Mouse (Mus musculus): Measurements from ENCODE around the gene Gm12216. TPM values are rescaled to one million over a fixed set of nuclear protein-coding genes. Genes with fewer than 3 reads are reported as not detected.
A peak's percentile ranks its signal among the peaks of the same experiment; 100 is the strongest.

The Gm12216 gene
- total and polyA plus RNA-seq, 3 experiments: 2.6 to 4.4 (median 2.6) TPM

DNA sequence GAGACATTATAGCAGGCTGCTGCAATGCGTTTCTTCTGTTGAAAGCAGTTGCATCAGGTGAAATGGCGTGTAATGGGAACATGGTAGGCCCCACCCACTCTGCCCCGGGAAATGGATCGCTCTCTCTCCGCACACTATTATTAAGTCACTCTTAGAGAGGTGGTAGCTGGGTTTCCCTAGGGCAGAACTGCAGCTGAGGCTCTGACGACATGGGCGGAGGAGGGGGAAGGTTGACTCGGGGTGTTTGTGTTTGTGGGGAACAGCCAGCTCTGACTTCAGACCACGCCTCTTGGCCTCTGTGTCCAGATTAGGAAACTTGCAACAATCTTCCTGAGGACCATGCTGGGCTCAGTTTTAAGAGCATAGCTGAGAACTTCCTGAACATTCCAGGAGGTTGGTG, 53.3 kb downstream of the Gm12216 start:
- H3K27ac ChIP-seq: peak overlapping the region; percentile 71
- no peaks in the 10 kb centered on the region for H3K79me2 ChIP-seq (replicated peaks; ENCODE audit: control insufficient read depth, insufficient read depth, low read length)
- H3K4me1 ChIP-seq (ENCODE audit: control insufficient read depth, insufficient read depth, low read length): peaks cover 10% of the 10 kb centered on the region
- H3K9ac ChIP-seq (ENCODE audit: low read depth, low read length): no peak overlapping the region
- TF ChIP-seq EP300 (IDR thresholded peaks at IDR 0.05; ENCODE audit: insufficient read depth, low read depth, low read length) (peak; percentile 59; the same call in 1 of the 2 replicates), POLR2A (IDR thresholded peaks at IDR 0.05; ENCODE audit: insufficient read depth, low read depth, low read length) (no peak)
- WGBS: 42% methylated on average over 9 of the region's 9 CpGs
- no peaks in the 10 kb centered on the region for H3K36me3 ChIP-seq (ENCODE audit: control insufficient read depth, insufficient read depth, low read length)
- no peaks in the 10 kb centered on the region for H3K27me3 ChIP-seq (ENCODE audit: control insufficient read depth, insufficient read depth, low read length)
- peak; percentile 80 to 87 for DNase-seq
- intact Hi-C loops (cut with DNase I): no loop called here
- H3K4me3 ChIP-seq: no peak overlapping the region

DNA sequence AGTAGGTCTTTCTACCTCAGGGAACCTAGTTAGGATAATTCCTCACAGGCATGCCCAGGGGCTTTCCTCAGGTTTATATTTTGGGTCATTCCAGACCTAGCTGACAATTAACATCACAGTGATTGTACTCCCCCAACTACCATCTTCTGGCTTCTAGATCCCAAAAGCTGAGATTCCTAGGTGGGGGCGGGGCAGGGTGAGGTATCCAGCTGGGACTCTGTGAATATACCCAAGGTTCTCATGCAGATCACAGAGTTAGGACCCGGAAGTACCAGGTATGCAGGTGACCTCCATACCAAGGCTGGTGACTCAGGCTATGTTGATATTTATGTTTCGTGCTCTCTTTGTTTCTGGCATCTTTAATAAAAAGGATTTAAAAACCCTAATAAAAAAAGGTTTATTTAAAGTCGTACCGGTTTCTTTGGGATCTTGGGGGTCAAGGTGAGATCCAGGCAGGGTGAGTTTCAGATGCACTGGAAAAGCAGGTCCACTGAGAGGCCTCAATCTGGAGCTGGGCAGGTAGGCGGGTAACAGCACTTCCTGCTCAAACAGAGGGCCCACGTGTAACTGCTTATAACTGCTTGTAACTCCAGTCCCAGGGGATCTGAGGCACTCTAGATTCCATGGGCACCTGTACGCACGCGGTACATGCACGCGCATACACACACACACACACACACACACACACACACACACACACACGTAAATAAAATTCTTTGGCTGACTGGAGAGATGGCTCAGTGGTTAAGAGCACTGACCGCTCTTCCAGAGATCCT, 54.3 kb downstream of the Gm12216 start:
- no peaks in the 10 kb centered on the region for H3K79me2 ChIP-seq (replicated peaks; ENCODE audit: control insufficient read depth, insufficient read depth, low read length)
- H3K27ac ChIP-seq: no peak overlapping the region
- peaks cover 11% of the 10 kb centered on the region for H3K4me1 ChIP-seq (ENCODE audit: control insufficient read depth, insufficient read depth, low read length)
- 88% methylated on average over 14 of the region's 14 CpGs for WGBS
- DNase-seq: no peak
- intact Hi-C loops (cut with DNase I): no loop called here
- no peaks in the 10 kb centered on the region for H3K36me3 ChIP-seq (ENCODE audit: control insufficient read depth, insufficient read depth, low read length)
- H3K9ac ChIP-seq (ENCODE audit: low read depth, low read length): no peak overlapping the region
- H3K4me3 ChIP-seq: no peak overlapping the region
- no peak for TF ChIP-seq POLR2A (IDR thresholded peaks at IDR 0.05; ENCODE audit: insufficient read depth, low read depth, low read length)
- TF ChIP-seq EP300 (IDR thresholded peaks at IDR 0.05; ENCODE audit: insufficient read depth, low read depth, low read length): no peak
- no peak for TF ChIP-seq CTCF (IDR thresholded peaks at IDR 0.05)
- H3K27me3 ChIP-seq (ENCODE audit: control insufficient read depth, insufficient read depth, low read length): no peaks in the 10 kb centered on the region

DNA sequence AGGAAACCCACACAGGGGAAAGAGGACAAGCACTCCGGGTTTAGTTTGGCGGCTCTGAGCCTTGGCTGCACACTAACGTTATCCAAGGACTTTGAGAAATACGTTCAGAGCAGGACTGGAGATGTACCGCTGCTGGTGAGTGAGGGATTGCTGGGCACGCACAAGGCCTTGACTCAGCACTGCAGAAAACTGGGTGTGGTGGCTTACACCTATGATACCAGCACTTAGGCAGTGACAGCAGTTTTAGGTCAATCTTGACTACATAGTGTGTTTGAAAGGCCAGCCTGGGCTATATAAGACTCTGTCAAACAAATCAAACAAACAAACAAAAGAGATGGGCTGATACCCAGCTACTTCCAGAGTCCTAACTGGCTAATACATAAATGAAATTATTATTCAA, 55.6 kb downstream of the Gm12216 start:
- intact Hi-C loops (cut with DNase I): no loop called here

DNA sequence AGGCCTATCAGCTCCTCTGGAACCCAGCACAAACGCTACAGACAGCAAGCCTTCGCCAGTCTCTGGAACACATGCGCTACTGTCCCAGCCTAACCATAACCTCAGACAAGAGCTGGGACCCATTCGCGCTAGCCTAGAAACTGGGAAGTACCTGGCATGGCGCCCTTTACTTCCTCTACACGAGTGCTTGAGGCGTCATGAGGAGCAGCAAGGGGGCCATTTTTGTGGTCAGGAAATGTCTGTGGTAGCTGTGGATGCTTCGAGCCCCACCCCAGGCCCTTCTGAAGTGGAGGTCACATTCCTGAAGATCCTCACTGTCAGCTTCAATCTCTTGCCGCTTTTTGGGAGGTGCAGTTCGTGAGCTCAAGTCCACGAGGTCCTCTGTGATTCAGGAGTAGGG, 56.0 kb downstream of the Gm12216 start:
- intact Hi-C loops (cut with DNase I): no loop called here
- no peaks in the 10 kb centered on the region for H3K27me3 ChIP-seq (ENCODE audit: control insufficient read depth, insufficient read depth, low read length)
- WGBS: 57% methylated on average over 12 of the region's 12 CpGs
- no peaks in the 10 kb centered on the region for H3K79me2 ChIP-seq (replicated peaks; ENCODE audit: control insufficient read depth, insufficient read depth, low read length)
- TF ChIP-seq CTCF (IDR thresholded peaks at IDR 0.05): no peak
- TF ChIP-seq POLR2A (IDR thresholded peaks at IDR 0.05; ENCODE audit: insufficient read depth, low read depth, low read length): no peak
- no peak for TF ChIP-seq EP300 (IDR thresholded peaks at IDR 0.05; ENCODE audit: insufficient read depth, low read depth, low read length)
- H3K4me3 ChIP-seq: no peak overlapping the region
- H3K9ac ChIP-seq (ENCODE audit: low read depth, low read length): no peak overlapping the region
- H3K4me1 ChIP-seq (ENCODE audit: control insufficient read depth, insufficient read depth, low read length): peaks cover 17% of the 10 kb centered on the region
- peak in 1 of 2 experiments; percentile 19 for DNase-seq
- H3K27ac ChIP-seq: no peak overlapping the region
- H3K36me3 ChIP-seq (ENCODE audit: control insufficient read depth, insufficient read depth, low read length): no peaks in the 10 kb centered on the region

More for the DNA sequence above, 55.6 kb downstream of the Gm12216 start:
- H3K27ac ChIP-seq: no peak overlapping the region
- no peak overlapping the region for H3K4me3 ChIP-seq
- TF ChIP-seq POLR2A (IDR thresholded peaks at IDR 0.05; ENCODE audit: insufficient read depth, low read depth, low read length) (no peak), EP300 (IDR thresholded peaks at IDR 0.05; ENCODE audit: insufficient read depth, low read depth, low read length) (no peak), CTCF (IDR thresholded peaks at IDR 0.05) (no peak)
- WGBS: 75% methylated on average over 6 of the region's 6 CpGs
- DNase-seq: peak in 1 of 2 experiments; percentile 8
- H3K36me3 ChIP-seq (ENCODE audit: control insufficient read depth, insufficient read depth, low read length): no peaks in the 10 kb centered on the region
- H3K4me1 ChIP-seq (ENCODE audit: control insufficient read depth, insufficient read depth, low read length): peaks cover 14% of the 10 kb centered on the region
- no peak overlapping the region for H3K9ac ChIP-seq (ENCODE audit: low read depth, low read length)
- H3K27me3 ChIP-seq (ENCODE audit: control insufficient read depth, insufficient read depth, low read length): no peaks in the 10 kb centered on the region
- H3K79me2 ChIP-seq (replicated peaks; ENCODE audit: control insufficient read depth, insufficient read depth, low read length): no peaks in the 10 kb centered on the region

DNA sequence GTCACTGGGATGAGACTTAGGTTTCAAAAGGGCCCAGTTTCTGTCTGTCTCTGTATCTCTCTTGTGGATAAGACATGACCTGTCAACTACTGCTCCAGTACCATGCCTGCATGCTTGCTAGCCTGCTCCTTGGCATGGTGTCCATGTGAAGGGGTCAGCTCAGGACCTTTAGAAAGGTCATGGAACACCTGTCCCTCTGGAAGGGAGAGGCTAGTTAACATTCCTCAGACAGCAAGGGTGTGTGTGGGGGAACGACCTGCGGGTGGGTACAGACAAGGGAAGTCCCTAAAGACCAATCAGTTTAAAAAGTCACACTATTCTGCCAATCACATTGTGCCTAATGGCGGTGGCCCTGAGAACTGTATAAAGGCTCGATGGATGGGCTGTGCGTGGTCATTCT, 58.1 kb downstream of the Gm12216 start:
- H3K36me3 ChIP-seq (ENCODE audit: control insufficient read depth, insufficient read depth, low read length): peaks cover 6% of the 10 kb centered on the region; the same call in 1 of the 2 replicates
- WGBS: 84% methylated on average over 5 of the region's 5 CpGs
- no peak for DNase-seq
- no peak overlapping the region for H3K4me3 ChIP-seq
- peaks cover 24% of the 10 kb centered on the region for H3K4me1 ChIP-seq (ENCODE audit: control insufficient read depth, insufficient read depth, low read length)
- no peak overlapping the region for H3K9ac ChIP-seq (ENCODE audit: low read depth, low read length)
- H3K79me2 ChIP-seq (replicated peaks; ENCODE audit: control insufficient read depth, insufficient read depth, low read length): no peaks in the 10 kb centered on the region
- no peaks in the 10 kb centered on the region for H3K27me3 ChIP-seq (ENCODE audit: control insufficient read depth, insufficient read depth, low read length)
- TF ChIP-seq POLR2A (IDR thresholded peaks at IDR 0.05; ENCODE audit: insufficient read depth, low read depth, low read length): no peak
- TF ChIP-seq EP300 (IDR thresholded peaks at IDR 0.05; ENCODE audit: insufficient read depth, low read depth, low read length): no peak
- no peak for TF ChIP-seq CTCF (IDR thresholded peaks at IDR 0.05)
- intact Hi-C loops (cut with DNase I): no loop called here
- H3K27ac ChIP-seq: no peak overlapping the region

DNA sequence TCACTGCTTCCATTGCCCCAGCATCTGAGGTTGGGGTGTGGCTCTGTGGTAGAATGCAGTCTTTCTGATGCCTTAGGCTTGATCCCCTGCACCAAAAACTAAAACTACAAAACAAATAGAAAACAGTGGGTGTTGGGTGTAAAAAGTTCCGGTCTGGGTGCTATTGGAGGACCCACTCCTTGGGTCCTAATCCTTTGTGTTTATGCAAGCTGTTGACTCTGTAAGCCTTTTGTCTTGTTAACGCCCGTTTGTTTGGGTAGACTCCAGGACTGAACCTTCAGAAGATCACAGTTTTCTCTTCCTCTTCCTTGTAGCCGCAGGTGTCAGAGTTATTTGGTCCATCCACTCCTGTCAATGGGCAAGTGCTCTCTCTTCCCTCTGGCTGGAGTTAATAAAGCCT, 59.0 kb downstream of the Gm12216 start:
- H3K9ac ChIP-seq (ENCODE audit: low read depth, low read length): no peak overlapping the region
- no peak for TF ChIP-seq CTCF (IDR thresholded peaks at IDR 0.05)
- TF ChIP-seq POLR2A (IDR thresholded peaks at IDR 0.05; ENCODE audit: insufficient read depth, low read depth, low read length): no peak
- TF ChIP-seq EP300 (IDR thresholded peaks at IDR 0.05; ENCODE audit: insufficient read depth, low read depth, low read length): no peak
- intact Hi-C loops (cut with DNase I): no loop called here
- H3K79me2 ChIP-seq (replicated peaks; ENCODE audit: control insufficient read depth, insufficient read depth, low read length): no peaks in the 10 kb centered on the region
- H3K27me3 ChIP-seq (ENCODE audit: control insufficient read depth, insufficient read depth, low read length): no peaks in the 10 kb centered on the region
- no peak overlapping the region for H3K4me3 ChIP-seq
- peak overlapping the region; percentile 80 for H3K27ac ChIP-seq
- H3K36me3 ChIP-seq (ENCODE audit: control insufficient read depth, insufficient read depth, low read length): peaks cover 6% of the 10 kb centered on the region; the same call in 1 of the 2 replicates
- 71% methylated on average over 4 of the region's 4 CpGs for WGBS
- H3K4me1 ChIP-seq (ENCODE audit: control insufficient read depth, insufficient read depth, low read length): peaks cover 27% of the 10 kb centered on the region
- no peak for DNase-seq
